Comparison of ENCODE assay signal across 16 mouse cellular contexts in genomic region chr8:84069750-84070149, GRCm38 (mm10). TPM values are rescaled to one million over a fixed set of nuclear protein-coding genes. Genes with fewer than 3 reads are reported as not detected.
A peak's percentile ranks its signal among the peaks of the same experiment; 100 is the strongest.
DNase-seq lines count a peak whose midpoint lies in the region; ATAC-seq and TF ChIP-seq lines count a peak whose summit lies in the region.
"Had no signal": no experiment of that assay in that cellular context is flagged by ENCODE, and none has a peak within 500 bp of the region (broad histone marks: within the 10 kb centered on the region; RNA-seq: fewer than 3 reads in every experiment).

No protein-coding gene starts in this region.

- H3K4me3 ChIP-seq in gastrocnemius, adult 2 months, result no peak overlapping the region
- no peak overlapping the region for H3K4me3 ChIP-seq in kidney, embryonic 15.5 days (replicated peaks)
- H3K4me3 ChIP-seq in neural tube, embryonic 13.5 days, result no peak overlapping the region
- no peak overlapping the region for H3K4me3 ChIP-seq in thymus, adult 2 months (ENCODE audit: control insufficient read depth, insufficient read depth, low read length)
- H3K4me3 ChIP-seq: erythroblast, embryonic 14.5 days; limb, embryonic 12.5 days; neural tube, embryonic 12.5 days had no signal

- intact Hi-C loops in gastrocnemius, adult 2 months (cut with DNase I), result loop anchor here (5.0 kb wide), 2 partner anchors 33 to 57 kb away; partner anchors contain the start of genes 2210011C24Rik and Dcaf15
- intact Hi-C loops in gastrocnemius, postnatal 14 days (cut with DNase I; ENCODE audit: low total_unique reads), result no loop called here

- WGBS in kidney, embryonic 15.5 days, result 70% methylated on average over 2 of the region's 2 CpGs
- 47% methylated on average over 2 of the region's 2 CpGs for WGBS in neural tube, embryonic 13.5 days
- WGBS in thymus, adult 2 months, result 91% methylated on average over 2 of the region's 2 CpGs

- no peak for TF ChIP-seq POLR2A in thymus, adult 2 months (IDR thresholded peaks at IDR 0.05; ENCODE audit: control insufficient read depth, extremely low read depth, insufficient read depth, low read length, poor library complexity)

- no peaks in the 10 kb centered on the region for H3K9me3 ChIP-seq in kidney, embryonic 15.5 days (replicated peaks)
- H3K9me3 ChIP-seq in neural tube, embryonic 13.5 days, result no peaks in the 10 kb centered on the region
- H3K9me3 ChIP-seq: limb, embryonic 12.5 days; neural tube, embryonic 12.5 days had no signal

- H3K9ac ChIP-seq in kidney, embryonic 15.5 days, result no peak overlapping the region
- 0 out of 2 replicates have a peak overlapping the region, but pooled peaks have one; percentile 31 for H3K9ac ChIP-seq in neural tube, embryonic 13.5 days
- H3K9ac ChIP-seq: limb, embryonic 12.5 days; neural tube, embryonic 12.5 days had no signal

- peaks cover 9% of the 10 kb centered on the region; the same call in 1 of the 2 replicates for H3K36me3 ChIP-seq in kidney, embryonic 15.5 days
- peaks cover 6% of the 10 kb centered on the region; the same call in 1 of the 2 replicates for H3K36me3 ChIP-seq in neural tube, embryonic 13.5 days
- H3K36me3 ChIP-seq in thymus, adult 2 months (ENCODE audit: control insufficient read depth, insufficient read depth, low read length), result no peaks in the 10 kb centered on the region
- H3K36me3 ChIP-seq: neural tube, embryonic 12.5 days had no signal

- peaks cover 67% of the 10 kb centered on the region for H3K4me1 ChIP-seq in kidney, embryonic 15.5 days
- peaks cover 81% of the 10 kb centered on the region for H3K4me1 ChIP-seq in neural tube, embryonic 13.5 days (replicated peaks)
- peaks cover 16% of the 10 kb centered on the region for H3K4me1 ChIP-seq in thymus, adult 2 months (replicated peaks; ENCODE audit: control insufficient read depth, insufficient read depth, low read length)

- no peak for TF ChIP-seq CTCF in gastrocnemius, adult 2 months (IDR thresholded peaks at IDR 0.05)
- no peak for TF ChIP-seq CTCF in thymus, adult 2 months (IDR thresholded peaks at IDR 0.05; ENCODE audit: borderline replicate concordance, control insufficient read depth, extremely low read depth, insufficient read depth, low read length, poor library complexity)

- no peak for DNase-seq in gastrocnemius, adult 2 months
- DNase-seq in gastrocnemius, postnatal 14 days, result no peak
- no peak for DNase-seq in kidney, postnatal 10 days
- no peak for DNase-seq in neural tube, embryonic 10.5 days (ENCODE audit: extremely low spot score, low spot score)
- DNase-seq in urinary bladder, adult 18-20 months (ENCODE audit: low spot score in 2 of 2), result no peak
- no peak for DNase-seq in thymus, adult 2 months
- DNase-seq: B cell, adult 2 months; gastrocnemius, postnatal 25 days; layer of hippocampus, adult 9-11 months had no signal

- H3K27ac ChIP-seq in gastrocnemius, adult 2 months, result peak overlapping the region; percentile 85
- 0 out of 2 replicates have a peak overlapping the region, but pooled peaks have one; percentile 19 for H3K27ac ChIP-seq in kidney, embryonic 15.5 days
- H3K27ac ChIP-seq in neural tube, embryonic 13.5 days (replicated peaks), result 0 out of 2 replicates have a peak overlapping the region, but pooled peaks have one; percentile 13
- no peak overlapping the region for H3K27ac ChIP-seq in thymus, adult 2 months (ENCODE audit: control insufficient read depth, insufficient read depth, low read length)
- H3K27ac ChIP-seq: neural tube, embryonic 12.5 days had no signal

- ATAC-seq in kidney, embryonic 15.5 days (replicated peaks; ENCODE audit: low FRiP score), result no peak
- ATAC-seq in neural tube, embryonic 13.5 days (ENCODE audit: low read depth), result no peak

- no peak overlapping the region for H3K4me2 ChIP-seq in kidney, embryonic 15.5 days
- no peak overlapping the region for H3K4me2 ChIP-seq in neural tube, embryonic 13.5 days
- H3K4me2 ChIP-seq: limb, embryonic 12.5 days; neural tube, embryonic 12.5 days had no signal

- H3K27me3 ChIP-seq in kidney, embryonic 15.5 days, result no peaks in the 10 kb centered on the region
- no peaks in the 10 kb centered on the region for H3K27me3 ChIP-seq in neural tube, embryonic 13.5 days
- no peaks in the 10 kb centered on the region for H3K27me3 ChIP-seq in thymus, adult 2 months (ENCODE audit: control insufficient read depth, insufficient read depth, low read length)
- H3K27me3 ChIP-seq: limb, embryonic 12.5 days; neural tube, embryonic 12.5 days had no signal

RNA-seq across cellular contexts. Expression of gene Rfx1, which starts 3.1 kb away (rescaled TPM):
- total RNA-seq in gastrocnemius, adult 2 months (2021), result 1 to 10 TPM; 4.4 to 4.7 TPM
- 1 to 10 TPM; 5.2 to 5.9 TPM for total RNA-seq in gastrocnemius, postnatal 14 days (2021)
- polyA plus RNA-seq in kidney, embryonic 15.5 days (2015; fragmentation: Nextera tagmentation; extraction: Ambion mirVana), result 10.5 and 10.7 TPM in 2 replicates
- 8.1 and 8.2 TPM in 2 replicates for polyA plus RNA-seq in neural tube, embryonic 13.5 days (2015; fragmentation: Nextera tagmentation; extraction: Ambion mirVana)
- polyA plus RNA-seq in thymus, adult 2 months (2012; rRNA removed), result 76.1 and 88.8 TPM in 2 replicates

RNA-seq across cellular contexts. Expression of gene Gm10643, which starts 4.8 kb away (rescaled TPM):
- 1 to 10 TPM in 1 of 2 experiments, under 1 TPM in 1; 0.84 to 1.2 TPM for total RNA-seq in gastrocnemius, adult 2 months (2021)
- total RNA-seq in gastrocnemius, postnatal 14 days (2021), result 1 to 10 TPM; 2.6 TPM
- 1.2 and 1.6 TPM in 2 replicates for polyA plus RNA-seq in kidney, embryonic 15.5 days (2015; fragmentation: Nextera tagmentation; extraction: Ambion mirVana)
- 1.9 and 2.2 TPM in 2 replicates for polyA plus RNA-seq in neural tube, embryonic 13.5 days (2015; fragmentation: Nextera tagmentation; extraction: Ambion mirVana)
- polyA plus RNA-seq in thymus, adult 2 months (2012; rRNA removed), result 0.36 and 0.45 TPM in 2 replicates
- polyA plus RNA-seq: erythroblast, embryonic 14.5 days had no signal

RNA-seq across cellular contexts. Expression of gene Rln3, which starts 24.9 kb away (rescaled TPM):
- total RNA-seq in gastrocnemius, adult 2 months (2021), result not detected
- total RNA-seq in gastrocnemius, postnatal 14 days (2021), result not detected
- polyA plus RNA-seq in kidney, embryonic 15.5 days (2015; fragmentation: Nextera tagmentation; extraction: Ambion mirVana), result not detected in 2 replicates
- polyA plus RNA-seq in neural tube, embryonic 13.5 days (2015; fragmentation: Nextera tagmentation; extraction: Ambion mirVana), result not detected in 2 replicates
- polyA plus RNA-seq in thymus, adult 2 months (2012; rRNA removed), result 7.1 and 9.1 TPM in 2 replicates
- total RNA-seq: gastrocnemius, postnatal 25 days; hematopoietic stem cell, adult 5-6 weeks had no signal
- polyA plus RNA-seq: erythroblast, embryonic 14.5 days; limb, embryonic 12.5 days; neural tube, embryonic 12.5 days; stomach, embryonic 14.5 days had no signal

RNA-seq across cellular contexts. Expression of gene Il27ra, which starts 27.4 kb away (rescaled TPM):
- under 1 TPM; 0.36 to 0.61 TPM for total RNA-seq in gastrocnemius, adult 2 months (2021)
- total RNA-seq in gastrocnemius, postnatal 14 days (2021), result 1 to 10 TPM in 1 of 2 experiments, under 1 TPM in 1; 0.84 to 1.1 TPM
- 2.3 and 3.2 TPM in 2 replicates for polyA plus RNA-seq in kidney, embryonic 15.5 days (2015; fragmentation: Nextera tagmentation; extraction: Ambion mirVana)
- 0.43 and 0.56 TPM in 2 replicates for polyA plus RNA-seq in neural tube, embryonic 13.5 days (2015; fragmentation: Nextera tagmentation; extraction: Ambion mirVana)
- 82.6 and 84.0 TPM in 2 replicates for polyA plus RNA-seq in thymus, adult 2 months (2012; rRNA removed)

RNA-seq across cellular contexts. Expression of gene Dcaf15, which starts 34.8 kb away (rescaled TPM):
- 1 to 10 TPM; 4.8 to 5.4 TPM for total RNA-seq in gastrocnemius, adult 2 months (2021)
- 1 to 10 TPM; 5.8 to 7.1 TPM for total RNA-seq in gastrocnemius, postnatal 14 days (2021)
- polyA plus RNA-seq in kidney, embryonic 15.5 days (2015; fragmentation: Nextera tagmentation; extraction: Ambion mirVana), result 9.2 and 11.6 TPM in 2 replicates
- 16.5 and 16.8 TPM in 2 replicates for polyA plus RNA-seq in neural tube, embryonic 13.5 days (2015; fragmentation: Nextera tagmentation; extraction: Ambion mirVana)
- 190 and 211 TPM in 2 replicates for polyA plus RNA-seq in thymus, adult 2 months (2012; rRNA removed)
